Comparison of ENCODE assay signal across 22 mouse cellular contexts in genomic region chr12:110946216-110946615, GRCm38 (mm10).
"Had no signal": no experiment of that assay in that cellular context is flagged by ENCODE, and none has a peak within 500 bp of the region (broad histone marks: within the 10 kb centered on the region; RNA-seq: fewer than 3 reads in every experiment).

No protein-coding gene starts in this region.

- H3K9me3 ChIP-seq: limb, embryonic 15.5 days; neural tube, embryonic 12.5 days; neural tube, embryonic 15.5 days; stomach, embryonic 15.5 days had no signal

- H3K4me1 ChIP-seq: limb, embryonic 15.5 days; neural tube, embryonic 12.5 days; neural tube, embryonic 15.5 days; stomach, embryonic 15.5 days had no signal

- H3K27ac ChIP-seq: layer of hippocampus, adult 2 months; left cerebral cortex, adult 2 months; limb, embryonic 15.5 days; liver, embryonic 14.5 days; macrophage; neural tube, embryonic 12.5 days; neural tube, embryonic 15.5 days; stomach, embryonic 15.5 days had no signal

- H3K27me3 ChIP-seq: limb, embryonic 15.5 days; neural tube, embryonic 12.5 days; neural tube, embryonic 15.5 days; stomach, embryonic 15.5 days had no signal

- H3K4me3 ChIP-seq: layer of hippocampus, adult 2 months; left cerebral cortex, adult 2 months; limb, embryonic 15.5 days; neural tube, embryonic 12.5 days; neural tube, embryonic 15.5 days; stomach, embryonic 15.5 days had no signal

- H3K9ac ChIP-seq: limb, embryonic 15.5 days; liver, embryonic 14.5 days; liver, postnatal 0 days; lung, embryonic 14.5 days; neural tube, embryonic 12.5 days; neural tube, embryonic 15.5 days; stomach, embryonic 15.5 days had no signal

- H3K4me2 ChIP-seq: limb, embryonic 15.5 days; liver, embryonic 11.5 days; lung, embryonic 14.5 days; midbrain, embryonic 11.5 days; neural tube, embryonic 12.5 days; neural tube, embryonic 15.5 days; stomach, embryonic 15.5 days had no signal

- DNase-seq: kidney, adult 18-20 months; kidney, adult 9 months; kidney, postnatal 14 days; layer of hippocampus, postnatal 36 days; liver, postnatal 0 days; lung, embryonic 14.5 days; midbrain, embryonic 14.5 days; retina, postnatal 1 day; right cerebral cortex, postnatal 25 days; spleen, adult 18-20 months; thymus, postnatal 25 days had no signal

- ATAC-seq: liver, postnatal 0 days; lung, postnatal 0 days had no signal
